Mouse (Mus musculus) stomach, postnatal 0 days (tissue): Measurements from ENCODE around the gene Tnfrsf9. TPM values are rescaled to one million over a fixed set of nuclear protein-coding genes. Genes with fewer than 3 reads are reported as not detected.

Experiments
- ATAC-seq: fragments of 200-750 bp; cut with Nextera tagmentation; 2 replicates; pipeline ENCODE4 v1.8.0; 2017; ENCODE audit not compliant: low FRiP score, low TSS enrichment
- DNase-seq: peaks from one replicate; pipeline ENCODE4 v3.0.0-alpha.2; 2016; ENCODE audit warnings: low spot score
- H3K27ac ChIP-seq: fragments of 300-500 bp; sonication (generic); replicated peaks from 2 replicates; pipeline ENCODE4 v1.5.1; 2014; ENCODE audit warnings: mild to moderate bottlenecking, control low read depth
- H3K27me3 ChIP-seq: fragments of 300-500 bp; sonication (generic); 2 replicates; pipeline ENCODE4 v1.6.1; 2014; ENCODE audit warnings: low read length; ENCODE audit not compliant: control insufficient read depth, insufficient read depth
- H3K36me3 ChIP-seq: fragments of 300-500 bp; sonication (generic); 2 replicates; pipeline ENCODE4 v1.6.1; 2014; ENCODE audit warnings: low read length, mixed read lengths; ENCODE audit not compliant: control insufficient read depth, insufficient read depth
- H3K4me1 ChIP-seq: fragments of 300-500 bp; sonication (generic); replicated peaks from 2 replicates; pipeline ENCODE4 v1.6.1; 2014; ENCODE audit warnings: antibody characterized with exemption; ENCODE audit not compliant: control insufficient read depth, insufficient read depth
- H3K4me2 ChIP-seq: fragments of 300-500 bp; sonication (generic); replicated peaks from 2 replicates; pipeline ENCODE4 v1.6.1; 2014; ENCODE audit warnings: low read depth, mild to moderate bottlenecking, control low read depth, moderate library complexity
- H3K4me3 ChIP-seq: fragments of 300-500 bp; sonication (generic); 2 replicates; pipeline ENCODE4 v1.5.1; 2014; ENCODE audit warnings: low read depth, low read length, control low read depth
- H3K9ac ChIP-seq: fragments of 300-500 bp; sonication (generic); 2 replicates; pipeline ENCODE4 v1.6.1; 2014; ENCODE audit warnings: mild to moderate bottlenecking, low read length, control low read depth, mixed read lengths
- H3K9me3 ChIP-seq: fragments of 300-500 bp; sonication (generic); 2 replicates; pipeline ENCODE4 v1.6.1; 2016; ENCODE audit warnings: low read length; ENCODE audit not compliant: control insufficient read depth
- CTCF ChIP-seq: IDR thresholded peaks from 2 replicates; pipeline ENCODE4 v1.5.1; 2016; ENCODE audit warnings: antibody characterized with exemption, low read depth, mild to moderate bottlenecking, moderate library complexity
- EP300 ChIP-seq: optimal IDR thresholded peaks from 2 replicates; pipeline ENCODE3; 2016; ENCODE audit warnings: antibody characterized with exemption
- WGBS: fragments of 180-500 bp; shearing (Covaris S2); extraction: QIAGEN DNeasy Blood & Tissue Kit; methylation state at CpG from one replicate; pipeline ENCODE4 v1.1.7; 2014; 5-methylcytosine and 5-hydroxymethylcytosine counted together
- polyA plus RNA-seq: library from polyadenylated mRNA; unstranded; fragments of >200 nt; fragmentation: Nextera tagmentation; extraction: Ambion mirVana; gene quantifications from 2 replicates; pipeline ENCODE4 v1.2.1, GENCODE M21; 2015

Gene Tnfrsf9
- 0.22 and 0.23 TPM in 2 replicates for polyA plus RNA-seq

DNA sequence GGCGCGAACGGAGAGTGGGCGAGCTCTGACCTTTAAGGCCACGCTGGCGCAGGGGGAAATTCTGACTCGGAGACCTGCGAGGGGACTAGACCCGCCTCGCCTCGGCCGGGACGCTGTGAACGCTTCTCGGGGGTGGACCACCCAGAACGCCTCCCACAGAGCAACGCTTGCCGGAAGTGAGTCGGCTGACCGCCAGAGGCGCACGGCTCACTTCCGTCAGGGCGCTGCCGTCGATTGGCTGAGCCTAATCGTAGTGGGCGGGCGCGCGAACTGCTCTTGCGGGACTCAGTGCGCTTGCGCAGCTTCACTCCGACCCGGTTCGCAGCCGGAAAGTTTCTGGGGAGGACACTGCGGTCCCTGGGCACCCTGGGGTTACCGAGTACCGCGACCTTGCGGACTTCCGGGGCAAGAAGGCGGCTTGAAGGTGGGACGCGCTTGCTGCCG lies at the start of gene Tnfrsf9, which contains the start of gene Park7:
Tnfrsf9 (plus strand) TSS at position 273 of the 444 bp plus-strand sequence.
Park7 (minus strand) TSS at position 148 of the 444 bp plus-strand sequence.
- Histone ChIP-seq H3K4me2 (peak within 1 kb of the TSS; percentile 77), H3K4me3 (peak within 1 kb of the TSS; percentile 53), H3K4me1 (no peaks in the 10 kb centered on the region; the same call in 1 of the 2 replicates), H3K9me3 (no peaks in the 10 kb centered on the region), H3K27ac (peak within 1 kb of the TSS; percentile 79), H3K9ac (peak within 1 kb of the TSS; percentile 72), H3K36me3 (no peaks in the 10 kb centered on the region), H3K27me3 (no peaks in the 10 kb centered on the region)
- WGBS: under 1% methylated on average over 48 of the region's 48 CpGs
- DNase-seq (peak; percentile 96), ATAC-seq (peak; percentile 89)
- TF ChIP-seq EP300 (no peak), CTCF (peak; percentile 83)

GRCm38 (mm10) chr4:150865371-150865770 lies 49.0 kb upstream of the Tnfrsf9 start:
- no peak overlapping the region for H3K4me2 ChIP-seq
- H3K4me3 ChIP-seq: no peak overlapping the region
- H3K27ac ChIP-seq: no peak overlapping the region
- ATAC-seq: no peak
- peaks cover 16% of the 10 kb centered on the region for H3K36me3 ChIP-seq
- TF ChIP-seq CTCF (peak; percentile 76), EP300 (no peak)
- no peak overlapping the region for H3K9ac ChIP-seq
- H3K27me3 ChIP-seq: no peaks in the 10 kb centered on the region
- peaks cover 3% of the 10 kb centered on the region; the same call in 1 of the 2 replicates for H3K4me1 ChIP-seq
- no peaks in the 10 kb centered on the region for H3K9me3 ChIP-seq
- DNase-seq: no peak

DNA sequence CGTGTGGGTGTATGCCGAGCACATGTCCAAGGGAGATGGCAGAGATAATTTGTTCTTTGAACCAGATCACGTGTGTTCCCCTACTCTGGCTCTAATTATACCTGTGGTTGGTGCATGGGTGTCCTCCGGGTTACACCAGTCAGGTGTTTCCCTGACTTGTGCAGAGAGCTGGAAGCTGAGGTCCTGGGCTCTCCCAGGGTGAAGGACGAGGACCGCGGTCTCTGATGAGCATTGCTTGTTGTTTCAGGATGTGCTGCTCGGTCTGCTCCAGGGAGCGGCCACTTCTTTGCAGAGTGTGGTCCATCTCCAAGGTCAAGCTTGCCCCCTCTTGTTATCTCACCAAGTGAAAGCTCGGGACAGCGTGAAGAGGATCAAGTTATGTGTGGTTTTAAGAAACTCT lies 48.3 kb upstream of the Tnfrsf9 start:
- H3K4me2 ChIP-seq: no peak overlapping the region
- no peaks in the 10 kb centered on the region for H3K9me3 ChIP-seq
- H3K36me3 ChIP-seq: peaks cover 16% of the 10 kb centered on the region
- no peaks in the 10 kb centered on the region for H3K27me3 ChIP-seq
- no peak overlapping the region for H3K9ac ChIP-seq
- 90% methylated on average over 11 of the region's 11 CpGs for WGBS
- no peak for TF ChIP-seq EP300
- no peak for TF ChIP-seq CTCF
- peaks cover 3% of the 10 kb centered on the region; the same call in 1 of the 2 replicates for H3K4me1 ChIP-seq
- ATAC-seq (no peak), DNase-seq (no peak)
- no peak overlapping the region for H3K27ac ChIP-seq
- no peak overlapping the region for H3K4me3 ChIP-seq

GRCm38 (mm10) chr4:150866494-150866893 lies 47.9 kb upstream of the Tnfrsf9 start:
- TF ChIP-seq CTCF (no peak), EP300 (no peak)
- Histone ChIP-seq H3K4me1 (peaks cover 3% of the 10 kb centered on the region; the same call in 1 of the 2 replicates), H3K36me3 (peaks cover 16% of the 10 kb centered on the region), H3K4me2 (no peak overlapping the region), H3K9me3 (no peaks in the 10 kb centered on the region), H3K27ac (no peak overlapping the region), H3K9ac (no peak overlapping the region), H3K27me3 (no peaks in the 10 kb centered on the region), H3K4me3 (no peak overlapping the region)
- ATAC-seq: no peak
- DNase-seq: no peak
- 94% methylated on average over 12 of the region's 12 CpGs for WGBS

GRCm38 (mm10) chr4:150868161-150868560 lies 46.2 kb upstream of the Tnfrsf9 start:
- no peaks in the 10 kb centered on the region for H3K9me3 ChIP-seq
- no peak overlapping the region for H3K4me3 ChIP-seq
- peaks cover 16% of the 10 kb centered on the region for H3K36me3 ChIP-seq
- H3K9ac ChIP-seq: no peak overlapping the region
- ATAC-seq (no peak), DNase-seq (no peak)
- H3K27me3 ChIP-seq: no peaks in the 10 kb centered on the region
- TF ChIP-seq EP300 (no peak), CTCF (no peak)
- H3K4me1 ChIP-seq: peaks cover 11% of the 10 kb centered on the region
- no peak overlapping the region for H3K4me2 ChIP-seq
- 61% methylated on average over 6 of the region's 6 CpGs for WGBS
- no peak overlapping the region for H3K27ac ChIP-seq

GRCm38 (mm10) chr4:150868859-150869258 lies 45.5 kb upstream of the Tnfrsf9 start:
- TF ChIP-seq EP300 (no peak), CTCF (no peak)
- peaks cover 11% of the 10 kb centered on the region for H3K4me1 ChIP-seq
- peak overlapping the region; percentile 84 for H3K27ac ChIP-seq
- H3K36me3 ChIP-seq: peaks cover 16% of the 10 kb centered on the region
- no peaks in the 10 kb centered on the region for H3K9me3 ChIP-seq
- ATAC-seq (no peak), DNase-seq (no peak)
- H3K4me3 ChIP-seq: no peak overlapping the region
- no peak overlapping the region for H3K4me2 ChIP-seq
- 57% methylated on average over 2 of the region's 2 CpGs for WGBS
- no peak overlapping the region for H3K9ac ChIP-seq
- no peaks in the 10 kb centered on the region for H3K27me3 ChIP-seq
